Mouse (Mus musculus) hindbrain, embryonic 12.5 days (tissue): Measurements from ENCODE around the gene Map3k3. TPM values are rescaled to one million over a fixed set of nuclear protein-coding genes. Genes with fewer than 3 reads are reported as not detected.
"Not testable (repeated sequence)": the region's sequence is repeated elsewhere in the genome, so short reads cannot be mapped to it uniquely, and the experiment has no call there.

Experiments
- ATAC-seq: fragments of 200-750 bp; cut with Nextera tagmentation; 2 replicates; pipeline ENCODE4 v1.8.0; 2017; ENCODE audit warnings: moderate TSS enrichment; ENCODE audit not compliant: low FRiP score
- H3K27ac ChIP-seq: fragments of 300-500 bp; sonication (generic); 2 replicates; pipeline ENCODE4 v1.5.1; 2016; ENCODE audit warnings: mild to moderate bottlenecking
- H3K27me3 ChIP-seq: fragments of 300-500 bp; sonication (generic); 2 replicates; pipeline ENCODE4 v1.6.1; 2016; ENCODE audit warnings: mild to moderate bottlenecking
- H3K36me3 ChIP-seq: fragments of 300-500 bp; sonication (generic); 2 replicates; pipeline ENCODE4 v1.6.1; 2016; ENCODE audit warnings: mild to moderate bottlenecking
- H3K4me1 ChIP-seq: fragments of 300-500 bp; sonication (generic); 2 replicates; pipeline ENCODE4 v1.6.1; 2016
- H3K4me2 ChIP-seq: fragments of 300-500 bp; sonication (generic); replicated peaks from 2 replicates; pipeline ENCODE4 v1.6.1; 2016; ENCODE audit warnings: mild to moderate bottlenecking
- H3K4me3 ChIP-seq: fragments of 300-500 bp; sonication (generic); 2 replicates; pipeline ENCODE4 v1.5.1; 2016; ENCODE audit warnings: mild to moderate bottlenecking
- H3K9ac ChIP-seq: fragments of 300-500 bp; sonication (generic); 2 replicates; pipeline ENCODE4 v1.6.1; 2016; ENCODE audit warnings: mild to moderate bottlenecking, moderate library complexity
- H3K9me3 ChIP-seq: fragments of 300-500 bp; sonication (generic); replicated peaks from 2 replicates; pipeline ENCODE4 v1.6.1; 2016; ENCODE audit warnings: mild to moderate bottlenecking
- WGBS: fragments of 180-500 bp; shearing (Covaris S2); methylation state at CpG from one replicate; pipeline ENCODE4 v1.1.7; 2016; 5-methylcytosine and 5-hydroxymethylcytosine counted together
- polyA plus RNA-seq: library from polyadenylated mRNA; unstranded; fragments of >200 nt; fragmentation: Nextera tagmentation; extraction: Ambion mirVana; gene quantifications from 2 replicates; pipeline ENCODE4 v1.2.1, GENCODE M21; 2016

Gene Map3k3
- polyA plus RNA-seq, 1 experiment from 2014 or later, result 27.0 TPM

GRCm38 (mm10) chr11:106106047-106106587 is 21.7 kb downstream of the Map3k3 start:
- Histone ChIP-seq H3K27me3 (no peaks in the 10 kb centered on the region), H3K9me3 (no peaks in the 10 kb centered on the region), H3K4me2 (no peak overlapping the region), H3K9ac (no peak overlapping the region), H3K4me1 (no peaks in the 10 kb centered on the region), H3K36me3 (peaks cover 8% of the 10 kb centered on the region; the same call in 1 of the 2 replicates), H3K4me3 (no peak overlapping the region), H3K27ac (no peak overlapping the region)
- no peak for ATAC-seq
- 84% methylated on average over 8 of the region's 8 CpGs for WGBS

- no peak overlapping the region for H3K4me2 ChIP-seq
- peaks cover 38% of the 10 kb centered on the region for H3K36me3 ChIP-seq
- ATAC-seq, result no peak
Observed at GRCm38 (mm10) chr11:106111688-106112087, 27.3 kb downstream of the Map3k3 start.

GRCm38 (mm10) chr11:106122221-106122620 is 37.8 kb downstream of the Map3k3 start:
- H3K27ac ChIP-seq, result no peak overlapping the region
- H3K4me2 ChIP-seq, result no peak overlapping the region
- no peak for ATAC-seq
- H3K4me3 ChIP-seq, result no peak overlapping the region
- no peaks in the 10 kb centered on the region for H3K9me3 ChIP-seq
- H3K36me3 ChIP-seq, result peaks cover 44% of the 10 kb centered on the region
- 91% methylated on average over 5 of the region's 5 CpGs for WGBS
- no peaks in the 10 kb centered on the region for H3K27me3 ChIP-seq
- no peak overlapping the region for H3K9ac ChIP-seq
- no peaks in the 10 kb centered on the region for H3K4me1 ChIP-seq

More at GRCm38 (mm10) chr11:106111688-106112087, 27.3 kb downstream of the Map3k3 start:
- Histone ChIP-seq H3K4me1 (no peaks in the 10 kb centered on the region), H3K27ac (no peak overlapping the region; the same call in 1 of the 2 replicates), H3K27me3 (no peaks in the 10 kb centered on the region), H3K9me3 (no peaks in the 10 kb centered on the region), H3K4me3 (no peak overlapping the region), H3K9ac (no peak overlapping the region)

- 82% methylated on average over 3 of the region's 3 CpGs for WGBS
- ATAC-seq, result no peak
- no peak overlapping the region for H3K4me3 ChIP-seq
- peaks cover 40% of the 10 kb centered on the region for H3K36me3 ChIP-seq
- H3K27me3 ChIP-seq, result no peaks in the 10 kb centered on the region
- no peaks in the 10 kb centered on the region for H3K4me1 ChIP-seq
- H3K9ac ChIP-seq, result no peak overlapping the region
- H3K9me3 ChIP-seq, result no peaks in the 10 kb centered on the region
- H3K27ac ChIP-seq, result no peak overlapping the region
- no peak overlapping the region for H3K4me2 ChIP-seq
Observed at GRCm38 (mm10) chr11:106122736-106123135, 38.3 kb downstream of the Map3k3 start.

GRCm38 (mm10) chr11:106124784-106125183 is 40.4 kb downstream of the Map3k3 start:
- WGBS, result 72% methylated on average over 4 of the region's 4 CpGs
- ATAC-seq, result no peak
- no peak overlapping the region for H3K4me2 ChIP-seq
- H3K27me3 ChIP-seq, result no peaks in the 10 kb centered on the region
- H3K36me3 ChIP-seq, result peaks cover 35% of the 10 kb centered on the region
- H3K9ac ChIP-seq, result no peak overlapping the region
- no peak overlapping the region for H3K4me3 ChIP-seq
- H3K27ac ChIP-seq, result no peak overlapping the region
- H3K4me1 ChIP-seq, result no peaks in the 10 kb centered on the region
- no peaks in the 10 kb centered on the region for H3K9me3 ChIP-seq

GRCm38 (mm10) chr11:106125827-106126226 is 41.4 kb downstream of the Map3k3 start:
- H3K36me3 ChIP-seq, result peaks cover 37% of the 10 kb centered on the region
- WGBS, result 82% methylated on average over 1 of the region's 1 CpGs

GRCm38 (mm10) chr11:106126727-106127373 is 42.4 kb downstream of the Map3k3 start:
- H3K27me3 ChIP-seq, H3K9ac ChIP-seq, H3K4me1 ChIP-seq, H3K27ac ChIP-seq, H3K4me2 ChIP-seq, H3K9me3 ChIP-seq, H3K4me3 ChIP-seq, ATAC-seq: not testable (repeated sequence)
- peaks cover 37% of the 10 kb centered on the region for H3K36me3 ChIP-seq
- WGBS, result 98% methylated on average over 6 of the region's 6 CpGs

More at GRCm38 (mm10) chr11:106125827-106126226, 41.4 kb downstream of the Map3k3 start:
- no peaks in the 10 kb centered on the region for H3K4me1 ChIP-seq
- H3K27me3 ChIP-seq, result no peaks in the 10 kb centered on the region
- H3K4me2 ChIP-seq, result no peak overlapping the region
- H3K4me3 ChIP-seq, result no peak overlapping the region
- ATAC-seq, result no peak
- no peak overlapping the region for H3K9ac ChIP-seq
- H3K27ac ChIP-seq, result no peak overlapping the region
- H3K9me3 ChIP-seq, result no peaks in the 10 kb centered on the region

GRCm38 (mm10) chr11:106129477-106129876 is 45.1 kb downstream of the Map3k3 start:
- Histone ChIP-seq H3K9me3 (no peaks in the 10 kb centered on the region), H3K9ac (no peak overlapping the region), H3K4me2 (no peak overlapping the region), H3K36me3 (peaks cover 23% of the 10 kb centered on the region), H3K4me1 (peaks cover under 1% of the 10 kb centered on the region), H3K27me3 (no peaks in the 10 kb centered on the region), H3K27ac (no peak overlapping the region), H3K4me3 (no peak overlapping the region)
- WGBS, result 86% methylated on average over 1 of the region's 1 CpGs
- no peak for ATAC-seq

GRCm38 (mm10) chr11:106132516-106132915 is 48.1 kb downstream of the Map3k3 start:
- Histone ChIP-seq H3K4me2 (no peak overlapping the region), H3K27ac (no peak overlapping the region), H3K36me3 (peaks cover 30% of the 10 kb centered on the region), H3K9ac (no peak overlapping the region), H3K4me1 (peaks cover 9% of the 10 kb centered on the region), H3K9me3 (no peaks in the 10 kb centered on the region), H3K4me3 (no peak overlapping the region), H3K27me3 (no peaks in the 10 kb centered on the region)
- 92% methylated on average over 5 of the region's 5 CpGs for WGBS
- no peak for ATAC-seq

- peaks cover 9% of the 10 kb centered on the region for H3K4me1 ChIP-seq
- 35% methylated on average over 8 of the region's 8 CpGs for WGBS
- ATAC-seq, result no peak
- no peaks in the 10 kb centered on the region for H3K27me3 ChIP-seq
- H3K9ac ChIP-seq, result 0 out of 2 replicates have a peak overlapping the region, but pooled peaks have one; percentile 23
- peaks cover 20% of the 10 kb centered on the region for H3K36me3 ChIP-seq
- no peaks in the 10 kb centered on the region for H3K9me3 ChIP-seq
- peak overlapping the region; percentile 81 for H3K27ac ChIP-seq
- H3K4me3 ChIP-seq, result no peak overlapping the region
- H3K4me2 ChIP-seq, result 0 out of 2 replicates have a peak overlapping the region, but pooled peaks have one; percentile 11
Observed at GRCm38 (mm10) chr11:106134580-106135528, 50.4 kb downstream of the Map3k3 start.

GRCm38 (mm10) chr11:106151219-106151618 is 66.8 kb downstream of the Map3k3 start:
- Histone ChIP-seq H3K4me2 (no peak overlapping the region), H3K36me3 (peaks cover 67% of the 10 kb centered on the region)

GRCm38 (mm10) chr11:106152132-106152531 is 67.7 kb downstream of the Map3k3 start:
- no peak for ATAC-seq
- peaks cover 77% of the 10 kb centered on the region for H3K36me3 ChIP-seq
- H3K4me1 ChIP-seq, result peaks cover 14% of the 10 kb centered on the region
- no peaks in the 10 kb centered on the region for H3K27me3 ChIP-seq
- H3K9me3 ChIP-seq, result no peaks in the 10 kb centered on the region
- WGBS, result 80% methylated on average over 8 of the region's 8 CpGs
- H3K4me2 ChIP-seq, result no peak overlapping the region
- H3K27ac ChIP-seq, result no peak overlapping the region
- H3K4me3 ChIP-seq, result no peak overlapping the region
- no peak overlapping the region for H3K9ac ChIP-seq

More at GRCm38 (mm10) chr11:106151219-106151618, 66.8 kb downstream of the Map3k3 start:
- Histone ChIP-seq H3K4me3 (no peak overlapping the region), H3K27me3 (no peaks in the 10 kb centered on the region), H3K9me3 (no peaks in the 10 kb centered on the region), H3K27ac (no peak overlapping the region), H3K9ac (no peak overlapping the region), H3K4me1 (peaks cover 5% of the 10 kb centered on the region)
- ATAC-seq, result no peak
- WGBS, result 94% methylated on average over 3 of the region's 3 CpGs
